Mouse (Mus musculus): Measurements from ENCODE around the gene Tpmt. TPM values are rescaled to one million over a fixed set of nuclear protein-coding genes. Genes with fewer than 3 reads are reported as not detected.

The Tpmt gene
- total and polyA plus RNA-seq, 3 experiments: 3.0 to 6.6 (median 3.1) TPM

GRCm38 (mm10) chr13:46983878-46984277, 60.7 kb downstream of the Tpmt start:
- intact Hi-C loops (cut with DNase I): no loop called here
- Histone ChIP-seq H3K79me2 (replicated peaks; ENCODE audit: control insufficient read depth, insufficient read depth, low read length) (no peaks in the 10 kb centered on the region), H3K27me3 (ENCODE audit: control insufficient read depth, insufficient read depth, low read length) (no peaks in the 10 kb centered on the region), H3K4me1 (ENCODE audit: control insufficient read depth, insufficient read depth, low read length) (peaks cover 9% of the 10 kb centered on the region), H3K4me3 (no peak overlapping the region), H3K27ac (no peak overlapping the region), H3K36me3 (ENCODE audit: control insufficient read depth, insufficient read depth, low read length) (peaks cover 4% of the 10 kb centered on the region), H3K9ac (ENCODE audit: low read depth, low read length) (no peak overlapping the region)
- DNase-seq: no peak
- 86% methylated on average over 2 of the region's 2 CpGs for WGBS
- TF ChIP-seq EP300 (IDR thresholded peaks at IDR 0.05; ENCODE audit: insufficient read depth, low read depth, low read length) (no peak), CTCF (IDR thresholded peaks at IDR 0.05) (no peak), POLR2A (IDR thresholded peaks at IDR 0.05; ENCODE audit: insufficient read depth, low read depth, low read length) (no peak)

- intact Hi-C loops (cut with DNase I): loop anchor here (5.0 kb wide), 1 partner anchor 98 kb away; no protein-coding TSS in a partner anchor
- Histone ChIP-seq H3K9ac (ENCODE audit: low read depth, low read length) (no peak overlapping the region), H3K27ac (peak overlapping the region; percentile 69), H3K36me3 (ENCODE audit: control insufficient read depth, insufficient read depth, low read length) (peaks cover 4% of the 10 kb centered on the region), H3K4me1 (ENCODE audit: control insufficient read depth, insufficient read depth, low read length) (peaks cover 6% of the 10 kb centered on the region), H3K4me3 (no peak overlapping the region), H3K79me2 (replicated peaks; ENCODE audit: control insufficient read depth, insufficient read depth, low read length) (no peaks in the 10 kb centered on the region), H3K27me3 (ENCODE audit: control insufficient read depth, insufficient read depth, low read length) (no peaks in the 10 kb centered on the region)
- peak; percentile 39 to 53 for DNase-seq
- no peak for TF ChIP-seq POLR2A (IDR thresholded peaks at IDR 0.05; ENCODE audit: insufficient read depth, low read depth, low read length)
- peak; percentile 75; the same call in 1 of the 2 replicates for TF ChIP-seq EP300 (IDR thresholded peaks at IDR 0.05; ENCODE audit: insufficient read depth, low read depth, low read length)
- WGBS: 21% methylated on average over 13 of the region's 13 CpGs
Observed at GRCm38 (mm10) chr13:46979836-46980490, 64.6 kb downstream of the Tpmt start.

- TF ChIP-seq EP300 (IDR thresholded peaks at IDR 0.05; ENCODE audit: insufficient read depth, low read depth, low read length) (no peak), CTCF (IDR thresholded peaks at IDR 0.05) (peak; percentile 40), POLR2A (IDR thresholded peaks at IDR 0.05; ENCODE audit: insufficient read depth, low read depth, low read length) (no peak)
- intact Hi-C loops (cut with DNase I): loop anchor here (5.0 kb wide), 1 partner anchor 94 kb away; no protein-coding TSS in a partner anchor
- no peak overlapping the region for H3K27ac ChIP-seq
- no peaks in the 10 kb centered on the region for H3K79me2 ChIP-seq (replicated peaks; ENCODE audit: control insufficient read depth, insufficient read depth, low read length)
- peaks cover 6% of the 10 kb centered on the region for H3K4me1 ChIP-seq (ENCODE audit: control insufficient read depth, insufficient read depth, low read length)
- no peak for DNase-seq
- no peak overlapping the region for H3K9ac ChIP-seq (ENCODE audit: low read depth, low read length)
- no peak overlapping the region for H3K4me3 ChIP-seq
- 88% methylated on average over 7 of the region's 7 CpGs for WGBS
- no peaks in the 10 kb centered on the region for H3K27me3 ChIP-seq (ENCODE audit: control insufficient read depth, insufficient read depth, low read length)
- peaks cover 4% of the 10 kb centered on the region for H3K36me3 ChIP-seq (ENCODE audit: control insufficient read depth, insufficient read depth, low read length)
Observed at GRCm38 (mm10) chr13:46976532-46976931, 68.0 kb downstream of the Tpmt start.

- Histone ChIP-seq H3K36me3 (ENCODE audit: control insufficient read depth, insufficient read depth, low read length) (peaks cover 4% of the 10 kb centered on the region), H3K4me3 (no peak overlapping the region), H3K27ac (no peak overlapping the region), H3K79me2 (replicated peaks; ENCODE audit: control insufficient read depth, insufficient read depth, low read length) (no peaks in the 10 kb centered on the region), H3K9ac (ENCODE audit: low read depth, low read length) (no peak overlapping the region), H3K4me1 (ENCODE audit: control insufficient read depth, insufficient read depth, low read length) (peaks cover 6% of the 10 kb centered on the region), H3K27me3 (ENCODE audit: control insufficient read depth, insufficient read depth, low read length) (no peaks in the 10 kb centered on the region)
- intact Hi-C loops (cut with DNase I): loop anchor here (5.0 kb wide), 1 partner anchor 94 kb away; no protein-coding TSS in a partner anchor
- WGBS: 55% methylated on average over 4 of the region's 4 CpGs
- no peak for DNase-seq
- TF ChIP-seq POLR2A (IDR thresholded peaks at IDR 0.05; ENCODE audit: insufficient read depth, low read depth, low read length): no peak
Observed at GRCm38 (mm10) chr13:46975930-46976329, 68.6 kb downstream of the Tpmt start.

GRCm38 (mm10) chr13:46975031-46975551, 69.4 kb downstream of the Tpmt start:
- no peak for DNase-seq
- peaks cover 2% of the 10 kb centered on the region for H3K4me1 ChIP-seq (ENCODE audit: control insufficient read depth, insufficient read depth, low read length)
- no peak overlapping the region for H3K27ac ChIP-seq
- WGBS: 66% methylated on average over 14 of the region's 14 CpGs
- H3K79me2 ChIP-seq (replicated peaks; ENCODE audit: control insufficient read depth, insufficient read depth, low read length): no peaks in the 10 kb centered on the region
- intact Hi-C loops (cut with DNase I): loop anchor here (5.0 kb wide), 1 partner anchor 93 kb away; no protein-coding TSS in a partner anchor
- H3K4me3 ChIP-seq: no peak overlapping the region
- no peak for TF ChIP-seq EP300 (IDR thresholded peaks at IDR 0.05; ENCODE audit: insufficient read depth, low read depth, low read length)
- TF ChIP-seq POLR2A (IDR thresholded peaks at IDR 0.05; ENCODE audit: insufficient read depth, low read depth, low read length): no peak
- TF ChIP-seq CTCF (IDR thresholded peaks at IDR 0.05): no peak
- H3K36me3 ChIP-seq (ENCODE audit: control insufficient read depth, insufficient read depth, low read length): peaks cover 4% of the 10 kb centered on the region
- H3K9ac ChIP-seq (ENCODE audit: low read depth, low read length): no peak overlapping the region
- H3K27me3 ChIP-seq (ENCODE audit: control insufficient read depth, insufficient read depth, low read length): no peaks in the 10 kb centered on the region

Other genes starting within 250 kb of the Tpmt start
- gene Kif13a, start 114.9 kb downstream of the Tpmt start, total RNA-seq (2021): 100 to 1,000 TPM; 108 to 113 TPM
- gene Kif13a, start 114.9 kb downstream of the Tpmt start, polyA plus RNA-seq (2012; rRNA removed): 49.8 and 75.4 TPM in 2 replicates
- gene Nhlrc1, start 29.9 kb downstream of the Tpmt start, total RNA-seq (2021): 1 to 10 TPM; 6.6 to 6.8 TPM
- 6.1 and 8.6 TPM in 2 replicates for gene Nhlrc1, start 29.9 kb downstream of the Tpmt start, polyA plus RNA-seq (2012; rRNA removed)
- 10 to 100 TPM in 1 of 2 experiments, 1 to 10 TPM in 1; 8.9 to 10.5 TPM for gene Kdm1b, start 1.2 kb downstream of the Tpmt start, total RNA-seq (2021)
- gene Kdm1b, start 1.2 kb downstream of the Tpmt start, polyA plus RNA-seq (2012; rRNA removed): 5.0 and 8.6 TPM in 2 replicates
- gene Dek, start 61.5 kb upstream of the Tpmt start, total RNA-seq (2021): 10 to 100 TPM; 32.1 to 32.6 TPM
- 7.4 and 8.9 TPM in 2 replicates for gene Dek, start 61.5 kb upstream of the Tpmt start, polyA plus RNA-seq (2012; rRNA removed)
- 10 to 100 TPM; 18.1 to 31.0 TPM for gene Rnf144b, start 77.9 kb upstream of the Tpmt start, total RNA-seq (2021)
- gene Rnf144b, start 77.9 kb upstream of the Tpmt start, polyA plus RNA-seq (2012; rRNA removed): 8.0 and 12.2 TPM in 2 replicates